In genomic region chr13:104569765-104570164, GRCm38 (mm10) we compare ENCODE assay signal across 30 mouse cellular contexts.
A peak's percentile ranks its signal among the peaks of the same experiment; 100 is the strongest.
DNase-seq lines count a peak whose midpoint lies in the region; ATAC-seq and TF ChIP-seq lines count a peak whose summit lies in the region.
"Had no signal": no experiment of that assay in that cellular context is flagged by ENCODE, and none has a peak within 500 bp of the region (broad histone marks: within the 10 kb centered on the region; RNA-seq: fewer than 3 reads in every experiment).

No protein-coding gene starts in this region.

- H3K9ac ChIP-seq in lung, embryonic 16.5 days (ENCODE audit: low read length): no peak overlapping the region
- H3K9ac ChIP-seq: embryonic facial prominence, embryonic 12.5 days; forebrain, embryonic 12.5 days; forebrain, embryonic 15.5 days; heart, embryonic 13.5 days; hindbrain, embryonic 13.5 days had no signal

- peak overlapping the region; percentile 61; the same call in 1 of the 2 replicates for H3K27ac ChIP-seq in lung, embryonic 16.5 days (ENCODE audit: low read length)
- no peak overlapping the region for H3K27ac ChIP-seq in thymus, adult 2 months (ENCODE audit: control insufficient read depth, insufficient read depth, low read length)
- H3K27ac ChIP-seq: embryonic facial prominence, embryonic 12.5 days; forebrain, embryonic 12.5 days; forebrain, embryonic 15.5 days; heart, adult 2 months; heart, embryonic 10.5 days; heart, embryonic 13.5 days; hindbrain, embryonic 10.5 days; hindbrain, embryonic 13.5 days had no signal

- no peak for TF ChIP-seq CTCF in thymus, adult 2 months (IDR thresholded peaks at IDR 0.05; ENCODE audit: borderline replicate concordance, control insufficient read depth, extremely low read depth, insufficient read depth, low read length, poor library complexity)

- peak; percentile 62 for ATAC-seq in lung, embryonic 16.5 days (ENCODE audit: low read depth)
- no peak for ATAC-seq in megakaryocyte, adult 5-6 weeks (ENCODE audit: poor library complexity, severe bottlenecking)
- ATAC-seq in hematopoietic stem cell, adult 5-6 weeks (replicated peaks in 1 of 2; ENCODE audit: insufficient read depth in 1 of 2, low FRiP score in 2 of 2, low TSS enrichment in 1 of 2, low read depth in 1 of 2, poor library complexity in 2 of 2, severe bottlenecking in 2 of 2): peak; percentile 12 to 54; a peak in 2 of 4 replicates
- ATAC-seq: forebrain, embryonic 15.5 days; hindbrain, embryonic 16.5 days; Patski had no signal

- WGBS in lung, embryonic 16.5 days: 29% methylated on average over 6 of the region's 6 CpGs
- 24% methylated on average over 6 of the region's 6 CpGs for WGBS in thymus, adult 2 months

- H3K4me2 ChIP-seq in lung, embryonic 16.5 days (ENCODE audit: low read depth, low read length): no peak overlapping the region; the same call in 1 of the 2 replicates
- H3K4me2 ChIP-seq: embryonic facial prominence, embryonic 12.5 days; forebrain, embryonic 12.5 days; forebrain, embryonic 15.5 days; heart, embryonic 13.5 days; hindbrain, embryonic 13.5 days had no signal

- no peaks in the 10 kb centered on the region for H3K36me3 ChIP-seq in lung, embryonic 16.5 days (ENCODE audit: control insufficient read depth, insufficient read depth, low read length)
- H3K36me3 ChIP-seq in megakaryocyte, embryonic 14.5 days (replicated peaks; ENCODE audit: low read length): no peaks in the 10 kb centered on the region
- no peaks in the 10 kb centered on the region for H3K36me3 ChIP-seq in thymus, adult 2 months (ENCODE audit: control insufficient read depth, insufficient read depth, low read length)
- H3K36me3 ChIP-seq: embryonic facial prominence, embryonic 12.5 days; forebrain, embryonic 12.5 days; forebrain, embryonic 15.5 days; G1E; heart, embryonic 10.5 days; heart, embryonic 13.5 days; hindbrain, embryonic 10.5 days; hindbrain, embryonic 13.5 days had no signal

- intact Hi-C loops in heart, postnatal 25 days (cut with DNase I): no loop called here

- no peaks in the 10 kb centered on the region for H3K9me3 ChIP-seq in lung, embryonic 16.5 days (ENCODE audit: control insufficient read depth, low read length)
- no peaks in the 10 kb centered on the region for H3K9me3 ChIP-seq in megakaryocyte, embryonic 14.5 days
- H3K9me3 ChIP-seq: embryonic facial prominence, embryonic 12.5 days; forebrain, embryonic 12.5 days; forebrain, embryonic 15.5 days; G1E; heart, embryonic 10.5 days; heart, embryonic 13.5 days; hindbrain, embryonic 10.5 days; hindbrain, embryonic 13.5 days had no signal

- H3K4me3 ChIP-seq in lung, embryonic 16.5 days (ENCODE audit: low read length): no peak overlapping the region
- H3K4me3 ChIP-seq in megakaryocyte, embryonic 14.5 days (replicated peaks): peak overlapping the region; percentile 42
- H3K4me3 ChIP-seq in thymus, adult 2 months (ENCODE audit: control insufficient read depth, insufficient read depth, low read length): no peak overlapping the region
- H3K4me3 ChIP-seq: embryonic facial prominence, embryonic 12.5 days; erythroblast, embryonic 14.5 days; forebrain, embryonic 12.5 days; forebrain, embryonic 15.5 days; heart, adult 2 months; heart, embryonic 10.5 days; heart, embryonic 13.5 days; hindbrain, embryonic 10.5 days; hindbrain, embryonic 13.5 days had no signal

- peaks cover 6% of the 10 kb centered on the region; the same call in 1 of the 2 replicates for H3K4me1 ChIP-seq in lung, embryonic 16.5 days (replicated peaks; ENCODE audit: control insufficient read depth, insufficient read depth, low read length)
- peaks cover 14% of the 10 kb centered on the region for H3K4me1 ChIP-seq in megakaryocyte, embryonic 14.5 days
- peaks cover 5% of the 10 kb centered on the region for H3K4me1 ChIP-seq in thymus, adult 2 months (replicated peaks; ENCODE audit: control insufficient read depth, insufficient read depth, low read length)
- H3K4me1 ChIP-seq: forebrain, embryonic 12.5 days; forebrain, embryonic 15.5 days; hindbrain, embryonic 10.5 days; hindbrain, embryonic 13.5 days had no signal

- no peak for TF ChIP-seq POLR2A in thymus, adult 2 months (IDR thresholded peaks at IDR 0.05; ENCODE audit: control insufficient read depth, extremely low read depth, insufficient read depth, low read length, poor library complexity)

- DNase-seq in heart, adult 11 months: peak; percentile 56
- no peak for DNase-seq in heart, postnatal 25 days (ENCODE audit: low spot score)
- DNase-seq in lung, postnatal 14 days: no peak
- no peak for DNase-seq in thymus, adult 2 months
- DNase-seq: adrenal gland, postnatal 14 days; B cell, adult 2 months; cerebellum, adult 11 months; cerebellum, adult 2 months; cerebellum, adult 9-11 months; cerebellum, postnatal 25 days; embryo, embryonic 11 days; gastrocnemius, postnatal 25 days; heart, adult 2 months; heart, postnatal 14 days had no signal

- no peaks in the 10 kb centered on the region for H3K27me3 ChIP-seq in lung, embryonic 16.5 days (ENCODE audit: control insufficient read depth, insufficient read depth, low read depth, low read length)
- peaks cover 43% of the 10 kb centered on the region for H3K27me3 ChIP-seq in megakaryocyte, embryonic 14.5 days (replicated peaks)
- H3K27me3 ChIP-seq in thymus, adult 2 months (ENCODE audit: control insufficient read depth, insufficient read depth, low read length): no peaks in the 10 kb centered on the region
- H3K27me3 ChIP-seq: CH12.LX; embryonic facial prominence, embryonic 12.5 days; forebrain, embryonic 12.5 days; forebrain, embryonic 15.5 days; heart, embryonic 13.5 days; hindbrain, embryonic 13.5 days; Patski had no signal
